Mouse (Mus musculus) myocyte (in vitro differentiated cells): ENCODE data around the gene Zbp1.

Experiments used
- E2F4 ChIP-seq: IDR thresholded peaks from one replicate; pipeline ENCODE4 v1.6.1; 2011; ENCODE audit warnings: mild to moderate bottlenecking, control low read depth, moderate library complexity; ENCODE audit not compliant: insufficient read depth
- MAX ChIP-seq: IDR thresholded peaks from one replicate; pipeline ENCODE4 v1.6.1; 2011; ENCODE audit warnings: low read depth, mild to moderate bottlenecking, control low read depth
- MYOG ChIP-seq, 3 experiments: IDR thresholded peaks; one replicate each; pipeline ENCODE4 v1.6.1; 2011; ENCODE audit warnings: control low read depth in 2 of 3, low read depth in 2 of 3, mild to moderate bottlenecking in 2 of 3; ENCODE audit not compliant: insufficient read length in 2 of 3, control insufficient read depth in 1 of 3, insufficient read depth in 1 of 3
- POLR2A ChIP-seq: IDR thresholded peaks from one replicate; pipeline ENCODE4 v1.6.1; 2011; ENCODE audit warnings: low read depth, mild to moderate bottlenecking, control low read depth, moderate library complexity; ENCODE audit not compliant: insufficient read length
- POLR2AphosphoS2 ChIP-seq: IDR thresholded peaks from one replicate; pipeline ENCODE4 v1.6.1; 2011; ENCODE audit warnings: low read depth, control low read depth; ENCODE audit not compliant: insufficient read length
- SRF ChIP-seq: IDR thresholded peaks from one replicate; pipeline ENCODE4 v1.6.1; 2011; ENCODE audit warnings: low read depth; ENCODE audit not compliant: control insufficient read depth, insufficient read length
- TCF12 ChIP-seq: IDR thresholded peaks from one replicate; pipeline ENCODE4 v1.6.1; 2011; ENCODE audit warnings: mild to moderate bottlenecking, control low read depth; ENCODE audit not compliant: poor library complexity, insufficient read depth, severe bottlenecking
- TCF3 ChIP-seq: IDR thresholded peaks from one replicate; pipeline ENCODE4 v1.6.1; 2011; ENCODE audit warnings: low read depth, control low read depth; ENCODE audit not compliant: insufficient read length
- USF1 ChIP-seq: IDR thresholded peaks from one replicate; pipeline ENCODE4 v1.6.1; 2011; ENCODE audit warnings: low read depth, mild to moderate bottlenecking, control low read depth, moderate library complexity

DNA sequence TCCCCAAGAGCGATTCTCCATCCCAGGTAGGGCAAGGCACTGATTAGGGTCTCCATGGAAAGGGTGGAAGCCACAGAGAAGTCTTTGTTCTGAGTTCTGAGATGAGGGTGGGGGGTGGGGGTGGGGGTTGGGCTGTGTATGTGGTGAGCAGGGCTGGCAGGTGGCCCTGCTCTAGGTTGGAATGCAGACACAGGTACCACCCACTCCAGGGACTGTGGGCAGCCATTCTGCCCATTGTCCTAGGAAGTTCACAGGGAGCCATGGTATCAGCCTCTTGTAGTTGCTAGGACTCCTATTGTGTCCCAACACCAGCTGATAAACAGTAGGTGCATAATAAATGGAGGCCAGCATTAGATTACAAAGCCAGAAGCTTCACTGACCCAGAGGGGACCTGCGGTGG is 28.5 kb upstream of the Zbp1 start:
- no peak for TF ChIP-seq POLR2A
- TF ChIP-seq POLR2AphosphoS2 = peak; percentile 28
- no peak for TF ChIP-seq TCF12
- TF ChIP-seq USF1 = no peak
- no peak for TF ChIP-seq E2F4
- TF ChIP-seq MYOG (IDR thresholded peaks at IDR 0.05; ENCODE audit: control insufficient read depth in 1 of 3, insufficient read depth in 1 of 3, insufficient read length in 2 of 3, low read depth in 2 of 3) = no peak
- no peak for TF ChIP-seq TCF3
- no peak for TF ChIP-seq SRF
- no peak for TF ChIP-seq MAX
